Mouse (Mus musculus): ENCODE measurements at regions not wholly inside any gene's neighbourhood (a gene's known extent, or its start where the extent isn't known, plus 50 kb on each side); places are given as distances from the start of the nearest gene placed in this dataset.

- no peak for TF ChIP-seq CTCF (IDR thresholded peaks at IDR 0.05; ENCODE audit: low read depth)
- no peak for TF ChIP-seq EP300 (IDR thresholded peaks at IDR 0.05; ENCODE audit: low read depth)
These were observed 199.0 kb downstream of the Pten start for GRCm38 (mm10) chr19:32956143-32956915.

Measured in liver, embryonic 14.5 days (tissue).